Mouse (Mus musculus) kidney, postnatal 25 days (tissue): Measurements from ENCODE around the gene Traf5.

Source experiments
- DNase-seq, 2 experiments: peaks; one replicate each; pipeline ENCODE4 v3.0.0; 2021; ENCODE audit warnings: mixed read lengths in 2 of 2

The Traf5 gene

GRCm38 (mm10) chr1:192061666-192062306 lies 30.6 kb downstream of the Traf5 start:
- peak; percentile 39 to 77 for DNase-seq

GRCm38 (mm10) chr1:192058911-192059310 lies 33.4 kb downstream of the Traf5 start:
- no peak for DNase-seq

- no peak for DNase-seq
Measured at GRCm38 (mm10) chr1:192053726-192054125, 38.6 kb downstream of the Traf5 start.

GRCm38 (mm10) chr1:192052986-192053385 lies 39.4 kb downstream of the Traf5 start:
- no peak for DNase-seq

- no peak for DNase-seq
Measured at GRCm38 (mm10) chr1:192052461-192052860, 39.9 kb downstream of the Traf5 start.

GRCm38 (mm10) chr1:191999022-191999421 lies 93.3 kb downstream of the Traf5 start:
- DNase-seq: no peak

- no peak for DNase-seq
Measured at GRCm38 (mm10) chr1:191996621-191997185, 95.7 kb downstream of the Traf5 start.

GRCm38 (mm10) chr1:191995916-191996315 lies 96.4 kb downstream of the Traf5 start:
- DNase-seq: peak; percentile 65 to 86

GRCm38 (mm10) chr1:191995488-191995887 lies 96.9 kb downstream of the Traf5 start:
- peak; percentile 61 to 86 for DNase-seq

- no peak for DNase-seq
Measured at GRCm38 (mm10) chr1:191994476-191994875, 97.9 kb downstream of the Traf5 start.

- DNase-seq: peak in 1 of 2 experiments; percentile 57
Measured at GRCm38 (mm10) chr1:191992040-191992780, 100.1 kb downstream of the Traf5 start.

- DNase-seq: peak; percentile 98 to 99
Measured at GRCm38 (mm10) chr1:191989994-191990393, 102.4 kb downstream of the Traf5 start.

- DNase-seq: no peak
Measured at GRCm38 (mm10) chr1:191989060-191989459, 103.3 kb downstream of the Traf5 start.

- DNase-seq: no peak
Measured at GRCm38 (mm10) chr1:191988646-191989045, 103.7 kb downstream of the Traf5 start.

GRCm38 (mm10) chr1:191987481-191987769 lies 104.9 kb downstream of the Traf5 start:
- no peak for DNase-seq

- DNase-seq: no peak
Measured at GRCm38 (mm10) chr1:191986674-191987480, 105.5 kb downstream of the Traf5 start.

- peak in 1 of 2 experiments; percentile 37 for DNase-seq
Measured at GRCm38 (mm10) chr1:191981426-191982102, 110.8 kb downstream of the Traf5 start.

GRCm38 (mm10) chr1:191977187-191977586 lies 115.2 kb downstream of the Traf5 start, which contains the start of gene Rd3:
Gene Rd3, plus strand, starts transcription at chr1:191977370.
- DNase-seq: peak; percentile 62 to 76

GRCm38 (mm10) chr1:191974509-191975405 lies 117.6 kb downstream of the Traf5 start:
- DNase-seq: peak; percentile 71 to 83

GRCm38 (mm10) chr1:191969939-191970338 lies 122.4 kb downstream of the Traf5 start:
- DNase-seq: no peak

GRCm38 (mm10) chr1:191964773-191965481 lies 127.4 kb downstream of the Traf5 start:
- peak; percentile 84 to 90 for DNase-seq
